Mouse (Mus musculus): Measurements from ENCODE around the gene Bet1l.

The Bet1l gene

GRCm38 (mm10) chr7:140856785-140857549 lies 410 bp downstream of the Bet1l start, which contains the start of gene Ric8a:
Gene Ric8a (plus strand): TSS chr7:140856957.
- peak; percentile 92 for DNase-seq

- DNase-seq, result peak; percentile 91
Measured at GRCm38 (mm10) chr7:140855860-140856784, 1.3 kb downstream of the Bet1l start, which contains the start of gene Gm45785. Gene Gm45785 (minus strand): TSS chr7:140856331.

- DNase-seq, result no peak
Measured at GRCm38 (mm10) chr7:140855181-140855580, 2.2 kb downstream of the Bet1l start.

GRCm38 (mm10) chr7:140854483-140854882 lies 2.9 kb downstream of the Bet1l start:
- DNase-seq, result no peak

- DNase-seq, result no peak
Measured at GRCm38 (mm10) chr7:140853386-140853785, 4.0 kb downstream of the Bet1l start.

GRCm38 (mm10) chr7:140851916-140852315 lies 5.5 kb downstream of the Bet1l start:
- no peak for DNase-seq

GRCm38 (mm10) chr7:140848591-140848990 lies 8.8 kb downstream of the Bet1l start:
- DNase-seq, result no peak

- DNase-seq, result no peak
Measured at GRCm38 (mm10) chr7:140847755-140848580, 9.4 kb downstream of the Bet1l start, which contains the start of gene Odf3. Gene Odf3 (plus strand): TSS chr7:140847805.

- DNase-seq, result no peak
Measured at GRCm38 (mm10) chr7:140846676-140847075, 10.7 kb downstream of the Bet1l start.

- DNase-seq, result no peak
Measured at GRCm38 (mm10) chr7:140845683-140846082, 11.7 kb downstream of the Bet1l start.

GRCm38 (mm10) chr7:140844905-140845665 lies 12.3 kb downstream of the Bet1l start, which contains the start of gene Scgb1c1:
Gene Scgb1c1 (plus strand): TSS chr7:140845547.
- peak; percentile 85 for DNase-seq

- no peak for DNase-seq
Measured at GRCm38 (mm10) chr7:140843806-140844205, 13.6 kb downstream of the Bet1l start.

GRCm38 (mm10) chr7:140840750-140841735 lies 16.3 kb downstream of the Bet1l start:
- DNase-seq, result no peak

- DNase-seq, result no peak
Measured at GRCm38 (mm10) chr7:140839556-140839955, 17.8 kb downstream of the Bet1l start.

- peak; percentile 55 for DNase-seq
Measured at GRCm38 (mm10) chr7:140836243-140837115, 20.9 kb downstream of the Bet1l start.

GRCm38 (mm10) chr7:140835758-140836087 lies 21.7 kb downstream of the Bet1l start:
- no peak for DNase-seq

- DNase-seq, result no peak
Measured at GRCm38 (mm10) chr7:140834968-140835757, 22.2 kb downstream of the Bet1l start, which contains the start of gene Urah. Gene Urah (plus strand): TSS chr7:140835018.

GRCm38 (mm10) chr7:140833341-140833740 lies 24.0 kb downstream of the Bet1l start:
- DNase-seq, result no peak

GRCm38 (mm10) chr7:140831447-140831846 lies 25.9 kb downstream of the Bet1l start:
- DNase-seq, result no peak

All from right cerebral cortex, adult 18-20 months (tissue).